Mouse (Mus musculus) CH12.LX (cell line): ENCODE data around the gene 4933428G20Rik.

ENCODE experiments used
- CTCF ChIP-seq, 2 experiments: IDR thresholded peaks in 1 of 2; conservative IDR thresholded peaks in 1 of 2; 2 replicates each; pipeline ENCODE4 v1.5.1; 2011 to 2012; ENCODE audit warnings: low read depth in 2 of 2, low read length in 2 of 2, improper control_type of control experiment in 1 of 2, inconsistent platforms in 1 of 2, mild to moderate bottlenecking in 1 of 2, moderate library complexity in 1 of 2
- MAX ChIP-seq: IDR thresholded peaks from 2 replicates; pipeline ENCODE4 v1.6.1; 2011; ENCODE audit warnings: low read length, improper control_type of control experiment
- POLR2A ChIP-seq: IDR thresholded peaks from 2 replicates; pipeline ENCODE4 v1.6.1; 2011; ENCODE audit warnings: low read depth, mild to moderate bottlenecking, improper control_type of control experiment, low read length
- SMC3 ChIP-seq: IDR thresholded peaks from 2 replicates; pipeline ENCODE4 v1.6.1; 2011; ENCODE audit warnings: low read depth, low read length, improper control_type of control experiment
- ZKSCAN1 ChIP-seq: IDR thresholded peaks from 2 replicates; pipeline ENCODE4 v1.6.1; 2012; ENCODE audit warnings: low read depth, inconsistent platforms, low read length, improper control_type of control experiment, borderline replicate concordance

- no peak for TF ChIP-seq POLR2A
- no peak for TF ChIP-seq MAX
- TF ChIP-seq CTCF (conservative IDR thresholded peaks at IDR 0.05 in 1 of 2, IDR thresholded peaks at IDR 0.05 in 1 of 2; ENCODE audit: low read depth in 2 of 2, low read length in 2 of 2) = no peak
- no peak for TF ChIP-seq ZKSCAN1
- TF ChIP-seq SMC3 = no peak
Measured at GRCm38 (mm10) chr11:97499865-97500719, at the start of gene 4933428G20Rik.
